Mouse (Mus musculus) midbrain, embryonic 12.5 days (tissue): ENCODE measurements around the gene Kcnab1. TPM values are rescaled to one million over a fixed set of nuclear protein-coding genes. Genes with fewer than 3 reads are reported as not detected.
"Not testable (repeated sequence)": the region's sequence is repeated elsewhere in the genome, so short reads cannot be mapped to it uniquely, and the experiment has no call there.

Source experiments
- ATAC-seq: fragments of 200-750 bp; cut with Nextera tagmentation; 2 replicates; pipeline ENCODE4 v1.8.0; 2017; ENCODE audit warnings: low read depth, moderate TSS enrichment, moderate library complexity; ENCODE audit not compliant: low FRiP score
- H3K27ac ChIP-seq: fragments of 300-500 bp; sonication (generic); replicated peaks from 2 replicates; pipeline ENCODE4 v1.5.1; 2016; ENCODE audit warnings: mild to moderate bottlenecking
- H3K27me3 ChIP-seq: fragments of 300-500 bp; sonication (generic); 2 replicates; pipeline ENCODE4 v1.6.1; 2016; ENCODE audit warnings: mild to moderate bottlenecking
- H3K36me3 ChIP-seq: fragments of 300-500 bp; sonication (generic); 2 replicates; pipeline ENCODE4 v1.6.1; 2016
- H3K4me1 ChIP-seq: fragments of 300-500 bp; sonication (generic); 2 replicates; pipeline ENCODE4 v1.6.1; 2016
- H3K4me2 ChIP-seq: fragments of 300-500 bp; sonication (generic); replicated peaks from 2 replicates; pipeline ENCODE4 v1.6.1; 2016; ENCODE audit warnings: mild to moderate bottlenecking, moderate library complexity
- H3K4me3 ChIP-seq: fragments of 300-500 bp; sonication (generic); 2 replicates; pipeline ENCODE4 v1.5.1; 2016; ENCODE audit warnings: mild to moderate bottlenecking
- H3K9ac ChIP-seq: fragments of 300-500 bp; sonication (generic); replicated peaks from 2 replicates; pipeline ENCODE4 v1.6.1; 2016; ENCODE audit warnings: mild to moderate bottlenecking, moderate library complexity
- H3K9me3 ChIP-seq: fragments of 300-500 bp; sonication (generic); 2 replicates; pipeline ENCODE4 v1.6.1; 2016; ENCODE audit warnings: mild to moderate bottlenecking
- WGBS: fragments of 180-500 bp; shearing (Covaris S2); methylation state at CpG from one replicate; pipeline ENCODE4 v1.1.7; 2016; 5-methylcytosine and 5-hydroxymethylcytosine counted together
- polyA plus RNA-seq: library from polyadenylated mRNA; unstranded; fragments of >200 nt; fragmentation: Nextera tagmentation; extraction: Ambion mirVana; gene quantifications from 2 replicates; pipeline ENCODE4 v1.2.1, GENCODE M21; 2016

Kcnab1 gene
- polyA plus RNA-seq, 1 experiment from 2014 or later, result 9.6 TPM

DNA sequence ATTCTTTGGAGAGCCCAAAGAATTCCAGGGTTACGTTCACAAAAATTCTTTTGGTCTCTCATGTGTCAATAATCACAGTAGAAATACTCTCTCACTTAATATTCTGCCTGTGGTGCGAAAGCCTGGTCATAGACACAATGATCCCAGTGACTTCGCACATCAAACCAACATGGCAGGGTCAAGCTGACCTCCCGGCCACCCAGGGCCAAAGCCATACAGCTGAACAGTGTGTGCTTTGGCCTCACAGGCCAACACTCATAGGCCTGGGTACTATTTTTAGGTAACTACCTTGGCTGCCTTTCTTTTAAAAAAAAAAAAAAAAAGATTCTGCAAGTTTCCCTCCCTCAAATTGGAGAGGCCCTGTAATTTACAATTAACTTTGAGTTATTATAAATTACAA, 271.9 kb downstream of the Kcnab1 start:
- Histone ChIP-seq H3K27ac (no peak overlapping the region), H3K27me3 (no peaks in the 10 kb centered on the region), H3K9me3 (no peaks in the 10 kb centered on the region), H3K4me3 (no peak overlapping the region), H3K4me1 (no peaks in the 10 kb centered on the region), H3K9ac (no peak overlapping the region), H3K4me2 (no peak overlapping the region), H3K36me3 (peaks cover 60% of the 10 kb centered on the region)
- 80% methylated on average over 4 of the region's 4 CpGs for WGBS
- ATAC-seq, result no peak

DNA sequence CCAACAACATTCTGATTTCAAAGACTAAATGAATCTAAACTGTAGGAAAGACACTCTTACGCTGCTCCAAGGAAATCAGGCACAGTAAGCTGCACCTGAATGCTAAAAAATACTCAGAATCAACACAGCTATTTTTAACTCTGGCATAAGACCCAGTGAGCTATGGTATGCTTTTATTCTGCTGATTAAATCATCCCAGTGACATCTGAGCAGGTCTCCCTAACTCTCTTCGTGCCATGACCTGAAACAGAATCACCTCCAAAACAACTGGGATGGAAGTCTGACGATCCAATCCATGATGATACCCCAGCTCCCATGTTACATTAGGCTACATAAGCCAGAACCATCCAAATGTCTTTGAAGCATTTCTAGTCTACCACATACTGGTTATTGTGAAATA, 275.2 kb downstream of the Kcnab1 start:
- H3K9me3 ChIP-seq, result no peaks in the 10 kb centered on the region
- no peak overlapping the region for H3K9ac ChIP-seq
- H3K4me2 ChIP-seq, result no peak overlapping the region
- WGBS, result 98% methylated on average over 3 of the region's 3 CpGs
- peaks cover 75% of the 10 kb centered on the region for H3K36me3 ChIP-seq
- H3K4me3 ChIP-seq, result no peak overlapping the region
- H3K27ac ChIP-seq, result no peak overlapping the region
- no peak for ATAC-seq
- no peaks in the 10 kb centered on the region for H3K27me3 ChIP-seq
- no peaks in the 10 kb centered on the region for H3K4me1 ChIP-seq

DNA sequence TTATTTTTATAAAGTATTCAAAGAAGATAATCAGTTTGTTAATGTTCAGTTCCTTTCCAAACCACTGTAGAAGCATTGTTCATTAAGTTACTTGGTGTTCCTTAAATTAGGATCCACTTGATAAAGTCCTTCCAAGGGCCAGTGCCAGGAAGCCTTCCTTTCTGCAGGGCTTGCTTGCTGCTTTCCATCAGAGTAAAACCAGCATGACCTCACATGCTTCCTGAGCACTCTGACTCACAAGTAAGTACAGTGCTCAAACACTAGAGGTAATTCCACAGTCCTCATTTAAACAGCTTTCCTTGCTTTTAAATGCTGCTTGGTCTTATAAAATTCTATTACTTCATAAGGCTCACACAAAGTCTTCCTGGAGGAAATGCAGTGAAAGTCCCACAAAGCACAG, 276.6 kb downstream of the Kcnab1 start:
- Histone ChIP-seq H3K36me3 (peaks cover 78% of the 10 kb centered on the region), H3K4me3 (no peak overlapping the region), H3K9ac (no peak overlapping the region), H3K27ac (no peak overlapping the region), H3K4me2 (no peak overlapping the region), H3K9me3 (no peaks in the 10 kb centered on the region), H3K27me3 (no peaks in the 10 kb centered on the region), H3K4me1 (peaks cover 2% of the 10 kb centered on the region; the same call in 1 of the 2 replicates)
- ATAC-seq, result no peak

DNA sequence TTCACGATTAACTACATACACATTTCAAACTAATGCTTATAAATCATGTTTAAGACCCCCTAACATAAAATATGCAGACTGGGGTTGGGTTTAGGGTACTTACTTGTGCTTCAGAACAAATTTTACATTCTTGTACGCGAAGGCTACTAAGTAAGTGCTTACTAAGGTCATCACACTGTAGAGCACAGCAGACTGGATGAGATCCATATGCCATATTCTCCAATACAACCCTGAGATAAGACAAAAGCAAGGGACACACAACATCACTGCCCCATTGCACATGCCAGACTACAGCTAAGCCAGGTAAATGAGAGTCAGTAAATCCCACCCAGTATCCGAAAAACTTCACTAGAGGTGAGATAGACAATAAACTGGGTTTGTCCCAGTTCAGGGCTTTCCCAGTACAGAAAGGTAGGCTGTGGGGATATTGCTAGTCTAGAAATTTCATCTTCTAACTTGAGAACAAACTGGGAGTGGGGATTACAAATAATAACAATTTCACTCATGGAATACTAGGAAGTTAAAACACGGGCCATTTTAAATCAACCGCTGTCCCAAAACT, 282.1 kb downstream of the Kcnab1 start:
- Histone ChIP-seq H3K27me3 (no peaks in the 10 kb centered on the region), H3K9ac (peak overlapping the region; percentile 85), H3K4me2 (peak overlapping the region; percentile 83), H3K4me3 (peak overlapping the region; percentile 92), H3K36me3 (peaks cover 34% of the 10 kb centered on the region), H3K27ac (peak overlapping the region; percentile 83), H3K4me1 (peaks cover 9% of the 10 kb centered on the region), H3K9me3 (no peaks in the 10 kb centered on the region)
- ATAC-seq, result no peak
- WGBS, result 44% methylated on average over 6 of the region's 6 CpGs

DNA sequence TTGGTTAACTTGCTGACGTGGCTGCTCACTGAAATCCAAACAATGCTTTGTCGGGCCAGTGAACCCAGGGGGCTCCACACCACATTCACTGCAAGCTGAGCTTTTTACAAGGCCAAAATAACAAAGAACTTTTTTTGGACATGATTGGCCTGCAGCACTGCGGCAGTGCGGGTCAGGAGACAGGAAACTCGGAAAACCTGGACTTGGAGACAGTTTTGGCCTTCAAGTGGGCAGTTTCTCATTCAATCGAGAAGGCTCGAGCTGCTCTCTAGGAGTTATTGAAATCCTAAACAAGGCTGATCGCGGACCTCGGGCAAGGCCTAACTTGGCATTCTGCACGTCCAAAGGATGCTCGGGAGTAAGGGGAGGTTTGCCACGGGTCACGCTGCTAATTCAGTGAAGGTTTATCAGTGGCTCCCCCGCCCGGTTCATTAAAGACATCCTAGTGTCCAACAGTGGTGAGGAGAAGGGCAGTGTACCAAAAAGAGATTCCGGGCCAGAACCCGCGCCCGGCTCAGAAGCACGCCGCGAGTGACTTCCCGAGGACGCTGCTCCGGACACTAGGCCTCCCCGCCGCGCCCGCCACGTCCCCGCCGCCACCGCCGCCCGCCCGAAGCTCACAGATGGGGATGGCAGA, 282.7 kb downstream of the Kcnab1 start:
- peaks cover 28% of the 10 kb centered on the region for H3K36me3 ChIP-seq
- whole genome bisulfite sequencing, result under 1% methylated on average over 37 of the region's 37 CpGs
- H3K27me3 ChIP-seq, result no peaks in the 10 kb centered on the region
- H3K4me3 ChIP-seq, result peak overlapping the region; percentile 92
- peak; percentile 63 for ATAC-seq
- H3K27ac ChIP-seq, result peak overlapping the region; percentile 83
- H3K4me1 ChIP-seq, result peaks cover 9% of the 10 kb centered on the region
- H3K9me3 ChIP-seq, result no peaks in the 10 kb centered on the region
- peak overlapping the region; percentile 83 for H3K4me2 ChIP-seq
- peak overlapping the region; percentile 85 for H3K9ac ChIP-seq

DNA sequence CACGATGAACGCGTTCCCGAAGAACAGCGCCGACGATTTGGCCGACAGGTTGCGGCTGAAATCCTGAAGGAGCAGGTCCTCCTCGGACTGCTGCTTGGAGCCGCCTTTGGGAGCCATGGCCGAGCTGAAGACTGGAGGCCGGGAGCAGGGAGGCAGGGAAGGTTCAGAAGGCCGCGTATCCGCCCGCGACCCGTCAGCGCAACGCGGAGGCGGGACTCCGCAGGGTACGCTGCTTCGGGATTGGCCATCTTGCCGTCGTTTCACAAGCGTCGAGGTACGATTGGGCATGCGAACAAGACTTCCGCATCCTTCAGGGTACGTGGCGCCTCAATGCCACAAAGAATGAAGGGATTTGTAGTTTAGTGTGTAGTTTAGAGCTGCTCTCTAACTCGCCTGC, 283.2 kb downstream of the Kcnab1 start, which contains the start of gene Ssr3:
TSS of gene Ssr3 (minus strand) at position 203 of the 397 bp plus-strand sequence.
- Histone ChIP-seq H3K9me3 (no peaks in the 10 kb centered on the region), H3K4me2 (peak within 1 kb of the TSS; percentile 83), H3K4me3 (peak within 1 kb of the TSS; percentile 92), H3K36me3 (peaks cover 22% of the 10 kb centered on the region), H3K27me3 (no peaks in the 10 kb centered on the region), H3K9ac (peak within 1 kb of the TSS; percentile 85), H3K27ac (peak within 1 kb of the TSS; percentile 83), H3K4me1 (peaks cover 9% of the 10 kb centered on the region)
- ATAC-seq, result peak; percentile 99
- under 1% methylated on average over 36 of the region's 36 CpGs for WGBS

DNA sequence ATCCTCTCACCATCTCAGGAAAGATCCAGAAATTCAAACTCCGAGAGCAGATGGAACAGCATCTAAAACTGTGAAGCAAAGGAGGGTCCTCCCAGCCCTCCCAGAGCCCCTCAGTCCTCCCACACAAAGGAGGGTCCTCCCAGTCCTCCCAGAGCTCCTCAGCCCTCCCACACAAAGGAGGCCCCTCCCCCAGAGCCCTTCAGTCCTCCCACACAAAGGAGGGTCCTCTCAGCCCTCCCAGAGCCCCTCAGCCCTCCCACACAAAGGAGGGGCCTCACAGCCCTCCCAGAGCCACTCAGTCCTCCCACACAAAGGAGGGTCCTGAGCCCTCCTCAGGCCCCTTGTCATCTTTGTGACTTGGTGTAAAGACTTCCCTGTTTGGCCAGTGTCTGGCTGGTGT, 285.9 kb downstream of the Kcnab1 start:
- H3K9me3 ChIP-seq, H3K9ac ChIP-seq, H3K27ac ChIP-seq, H3K4me3 ChIP-seq, H3K4me2 ChIP-seq, H3K27me3 ChIP-seq, ATAC-seq, H3K4me1 ChIP-seq, H3K36me3 ChIP-seq: not testable (repeated sequence)
- WGBS, result 87% methylated on average over 1 of the region's 1 CpGs

DNA sequence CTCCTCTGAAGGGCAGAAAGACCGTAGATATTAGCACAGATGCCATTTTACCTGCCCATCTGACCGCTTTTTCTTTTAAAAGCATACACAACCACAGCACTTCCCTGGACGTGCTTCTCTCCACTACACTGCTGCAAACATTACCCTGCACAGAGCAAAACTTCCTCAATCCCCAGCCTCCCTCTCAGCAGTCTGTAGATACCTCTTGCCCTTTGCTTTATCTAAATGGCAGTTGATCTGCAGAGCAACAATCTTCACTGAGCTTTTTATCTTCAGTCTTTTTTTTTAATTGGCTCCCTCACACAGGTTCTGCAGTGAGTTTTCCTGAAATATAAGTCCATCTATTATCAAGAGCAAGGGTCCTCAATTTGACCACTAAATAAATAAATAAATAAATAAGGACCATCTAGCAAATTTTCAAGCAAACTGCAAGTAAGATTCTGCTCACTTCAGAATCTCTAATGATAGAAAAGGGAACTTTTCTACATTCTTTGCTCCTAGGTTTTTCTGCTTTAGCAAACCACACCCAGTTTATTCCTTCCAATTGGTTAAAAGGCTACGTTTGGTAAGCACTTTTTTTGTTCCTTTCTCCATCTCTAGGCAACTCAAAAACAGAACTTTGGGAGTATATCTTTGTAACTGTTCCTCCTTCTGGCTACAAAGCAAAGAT, 287.8 kb downstream of the Kcnab1 start:
- Histone ChIP-seq H3K9ac (no peak overlapping the region), H3K36me3 (no peaks in the 10 kb centered on the region), H3K4me3 (no peak overlapping the region), H3K9me3 (no peaks in the 10 kb centered on the region), H3K4me1 (no peaks in the 10 kb centered on the region), H3K27ac (no peak overlapping the region), H3K27me3 (no peaks in the 10 kb centered on the region), H3K4me2 (no peak overlapping the region)
- 82% methylated on average over 4 of the region's 4 CpGs for WGBS
- no peak for ATAC-seq

DNA sequence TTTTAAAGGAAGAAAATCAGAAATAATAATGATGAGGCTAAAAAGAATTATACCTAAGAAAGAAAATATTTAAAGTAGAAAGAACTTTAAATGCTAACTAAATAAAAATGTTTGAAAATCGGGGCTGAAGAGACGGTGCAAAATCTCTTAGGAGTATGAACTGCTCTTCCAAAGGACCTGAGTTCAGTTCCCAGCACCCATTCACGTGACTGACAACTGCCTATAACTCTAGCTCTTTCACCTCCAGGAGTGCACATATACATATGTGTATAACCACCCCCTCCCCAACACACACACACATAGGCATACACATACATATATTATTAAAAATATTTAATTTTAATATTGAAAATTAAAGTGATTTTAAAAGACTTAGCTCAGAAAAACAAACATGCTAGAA, 288.4 kb downstream of the Kcnab1 start:
- Histone ChIP-seq H3K27ac (no peak overlapping the region), H3K9me3 (no peaks in the 10 kb centered on the region), H3K4me2 (no peak overlapping the region), H3K4me3 (no peak overlapping the region), H3K4me1 (no peaks in the 10 kb centered on the region), H3K27me3 (no peaks in the 10 kb centered on the region), H3K9ac (no peak overlapping the region), H3K36me3 (no peaks in the 10 kb centered on the region)
- WGBS, result 88% methylated on average over 3 of the region's 3 CpGs
- ATAC-seq, result no peak

DNA sequence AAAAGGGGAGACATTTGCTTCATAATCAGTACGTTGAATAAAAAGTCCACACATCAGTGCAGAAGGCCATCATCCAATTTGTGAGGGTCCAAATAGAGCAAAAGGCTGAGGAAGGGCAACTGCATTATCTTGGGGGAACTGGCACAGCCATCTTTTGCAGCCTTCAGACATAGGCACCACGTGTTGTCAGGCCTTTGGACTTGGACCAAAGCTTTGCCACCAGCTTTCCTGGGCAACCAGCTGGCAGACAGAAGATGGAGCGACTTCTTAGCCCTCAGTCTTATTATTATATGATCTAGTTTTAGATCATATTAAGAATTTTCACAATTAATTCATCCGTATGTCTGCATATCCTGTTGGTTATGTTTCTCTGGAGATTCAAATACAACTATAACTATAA, 296.6 kb downstream of the Kcnab1 start:
- WGBS, result 78% methylated on average over 4 of the region's 4 CpGs
- Histone ChIP-seq H3K9me3 (no peaks in the 10 kb centered on the region), H3K4me2 (no peak overlapping the region), H3K4me1 (no peaks in the 10 kb centered on the region), H3K9ac (no peak overlapping the region), H3K27me3 (no peaks in the 10 kb centered on the region), H3K27ac (no peak overlapping the region), H3K36me3 (no peaks in the 10 kb centered on the region), H3K4me3 (no peak overlapping the region)
- no peak for ATAC-seq

DNA sequence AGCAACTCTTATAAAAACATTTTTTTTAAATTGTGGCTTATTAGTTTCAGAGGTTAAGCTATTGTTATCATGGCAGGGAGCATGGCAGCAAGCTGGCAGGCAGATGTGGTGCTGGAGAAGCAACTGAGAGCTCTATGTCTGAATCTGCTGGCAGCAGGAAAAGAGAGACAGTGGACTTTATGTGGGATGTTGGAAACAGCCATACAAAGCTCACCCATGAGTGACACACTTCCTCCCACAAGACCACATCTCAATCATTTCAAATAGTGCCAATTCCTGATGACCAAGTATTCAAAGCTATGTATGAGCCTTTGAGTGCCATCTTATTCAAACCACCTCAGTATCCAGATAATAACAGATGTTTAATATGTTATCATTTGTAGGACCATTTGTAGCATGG, 298.7 kb downstream of the Kcnab1 start:
- Histone ChIP-seq H3K27ac (no peak overlapping the region), H3K27me3 (no peaks in the 10 kb centered on the region)
- no peak for ATAC-seq

DNA sequence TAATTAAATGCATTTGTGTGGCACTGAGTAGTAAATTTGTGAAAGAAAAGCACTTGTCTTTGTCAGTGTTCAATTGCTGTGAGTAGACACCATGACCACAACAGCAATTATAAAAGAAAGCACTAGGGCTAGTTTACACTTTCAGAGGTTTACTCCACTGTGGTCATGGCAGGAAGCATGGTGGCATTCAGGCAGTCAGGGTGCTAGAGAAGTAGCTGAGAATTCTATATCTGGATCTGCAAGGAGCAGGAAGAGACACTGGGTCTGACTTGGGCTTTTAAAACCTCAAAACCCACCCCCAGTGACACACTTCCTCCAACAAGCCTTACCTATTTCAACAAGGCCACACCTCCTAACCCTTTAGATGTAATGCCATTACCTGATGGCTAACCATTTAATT, 307.4 kb downstream of the Kcnab1 start:
- no peak overlapping the region for H3K27ac ChIP-seq
- H3K4me3 ChIP-seq, result no peak overlapping the region
- no peaks in the 10 kb centered on the region for H3K4me1 ChIP-seq
- H3K9ac ChIP-seq, result no peak overlapping the region
- ATAC-seq, result no peak
- no peak overlapping the region for H3K4me2 ChIP-seq
- H3K36me3 ChIP-seq, result no peaks in the 10 kb centered on the region
- H3K9me3 ChIP-seq, result no peaks in the 10 kb centered on the region
- H3K27me3 ChIP-seq, result no peaks in the 10 kb centered on the region

More for the DNA sequence above, 298.7 kb downstream of the Kcnab1 start:
- H3K4me3 ChIP-seq, result no peak overlapping the region
- H3K9ac ChIP-seq, result no peak overlapping the region
- no peaks in the 10 kb centered on the region for H3K36me3 ChIP-seq
- no peaks in the 10 kb centered on the region for H3K9me3 ChIP-seq
- H3K4me1 ChIP-seq, result no peaks in the 10 kb centered on the region
- no peak overlapping the region for H3K4me2 ChIP-seq
